Mouse (Mus musculus) spleen, postnatal 36 days (tissue): ENCODE results near the gene Shisa7.
"Not testable (repeated sequence)": the region's sequence is repeated elsewhere in the genome, so short reads cannot be mapped to it uniquely, and the experiment has no call there.

Experiments used
- DNase-seq, 2 experiments: peaks; one replicate each; pipeline ENCODE4 v3.0.0; 2022; ENCODE audit warnings: low spot score in 2 of 2, mixed read lengths in 1 of 2

Gene Shisa7

GRCm38 (mm10) chr7:4844245-4844916 is at the start of gene Shisa7:
TSS of gene Shisa7 (minus strand) at chr7:4844696.
- DNase-seq: no peak

DNA sequence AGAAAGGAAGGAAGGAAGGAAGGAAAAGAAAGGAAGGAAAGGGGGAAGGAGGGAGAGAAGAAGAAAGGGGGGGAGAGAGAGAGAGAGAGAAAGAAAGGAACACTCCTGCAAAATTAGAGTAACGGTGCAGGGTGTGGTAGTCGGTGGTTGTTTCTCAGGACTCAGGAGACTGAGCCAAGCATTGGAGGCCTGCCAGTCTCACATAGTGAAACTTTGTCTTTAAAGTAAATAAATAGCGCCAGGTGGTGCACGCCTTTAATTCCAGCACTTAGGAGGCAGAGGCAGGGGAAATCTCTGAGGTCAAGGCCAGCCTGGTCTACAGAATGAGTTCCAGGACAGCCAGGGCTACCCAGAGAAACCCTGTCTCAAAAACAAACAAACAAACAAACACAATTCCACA is 42.2 kb upstream of the Shisa7 start:
- no peak for DNase-seq

DNA sequence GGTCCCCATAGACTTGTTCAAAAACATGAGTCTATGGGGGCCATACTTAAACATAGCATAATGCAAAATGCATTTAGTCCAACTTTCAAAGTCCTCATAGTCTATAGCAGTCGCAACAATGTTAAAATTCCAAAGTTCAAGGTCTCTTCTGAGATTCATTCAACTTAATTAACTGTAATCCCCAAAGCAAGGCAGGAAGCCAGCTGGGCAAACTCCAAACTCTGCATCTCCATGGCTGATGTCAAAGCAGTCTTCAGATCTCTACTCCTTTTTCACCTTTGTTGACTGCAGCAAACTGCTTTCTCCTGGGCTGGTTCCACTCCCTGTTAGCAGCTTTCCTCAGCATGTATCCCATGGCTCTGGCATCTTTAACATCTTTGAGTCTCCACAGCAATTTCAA is 34.5 kb upstream of the Shisa7 start:
- DNase-seq: not testable (repeated sequence)

- peak; percentile 32 to 36 for DNase-seq
These were observed 33.7 kb upstream of the Shisa7 start for GRCm38 (mm10) chr7:4878186-4878585.

DNA sequence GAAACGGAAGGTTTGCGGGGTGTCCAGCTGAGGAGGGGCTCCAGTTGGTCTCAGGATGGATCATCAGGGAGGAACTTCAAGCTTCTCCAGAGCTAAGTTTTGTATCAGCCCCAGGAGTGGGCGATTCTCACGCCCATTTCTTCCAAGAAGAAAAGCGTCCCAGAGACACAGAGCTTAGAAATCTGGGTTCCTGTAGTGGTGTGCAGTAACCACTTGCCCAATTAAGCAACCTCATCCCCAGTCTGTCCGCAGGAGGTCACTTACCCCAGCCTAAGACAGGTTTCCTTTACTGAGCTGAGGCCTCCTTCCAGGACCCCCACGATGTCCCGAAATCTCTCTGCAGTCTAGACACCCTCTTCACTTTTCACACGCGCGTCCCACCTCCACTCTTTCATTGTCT is 32.7 kb upstream of the Shisa7 start:
- no peak for DNase-seq

- peak; percentile 89 to 91 for DNase-seq
These were observed 32.3 kb upstream of the Shisa7 start, which contains the start of gene Isoc2a for GRCm38 (mm10) chr7:4876753-4877221. TSS of gene Isoc2a (plus strand) at chr7:4877153.

DNA sequence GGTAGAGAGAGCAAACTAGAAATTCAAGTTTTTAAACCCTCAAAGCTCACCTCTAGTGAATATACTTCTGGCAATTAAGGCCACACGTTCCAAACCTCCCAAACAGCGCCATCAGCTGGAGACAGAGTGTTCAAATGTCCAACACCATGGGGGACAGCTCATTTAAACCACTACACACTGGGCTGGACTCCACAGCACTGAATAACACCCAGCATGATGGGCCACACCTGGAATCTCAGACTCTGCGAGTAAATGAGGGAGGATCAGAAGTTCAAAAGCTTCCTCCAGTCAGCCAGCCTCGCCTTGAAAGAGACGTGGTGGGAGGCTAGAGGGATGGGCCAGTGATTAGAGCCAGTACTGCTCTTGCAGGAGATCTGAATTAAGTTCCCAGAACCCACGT is 25.6 kb upstream of the Shisa7 start, which contains the start of gene Isoc2b:
Gene Isoc2b (minus strand): TSS at position 126 of the 400 bp plus-strand sequence.
- DNase-seq: no peak

DNA sequence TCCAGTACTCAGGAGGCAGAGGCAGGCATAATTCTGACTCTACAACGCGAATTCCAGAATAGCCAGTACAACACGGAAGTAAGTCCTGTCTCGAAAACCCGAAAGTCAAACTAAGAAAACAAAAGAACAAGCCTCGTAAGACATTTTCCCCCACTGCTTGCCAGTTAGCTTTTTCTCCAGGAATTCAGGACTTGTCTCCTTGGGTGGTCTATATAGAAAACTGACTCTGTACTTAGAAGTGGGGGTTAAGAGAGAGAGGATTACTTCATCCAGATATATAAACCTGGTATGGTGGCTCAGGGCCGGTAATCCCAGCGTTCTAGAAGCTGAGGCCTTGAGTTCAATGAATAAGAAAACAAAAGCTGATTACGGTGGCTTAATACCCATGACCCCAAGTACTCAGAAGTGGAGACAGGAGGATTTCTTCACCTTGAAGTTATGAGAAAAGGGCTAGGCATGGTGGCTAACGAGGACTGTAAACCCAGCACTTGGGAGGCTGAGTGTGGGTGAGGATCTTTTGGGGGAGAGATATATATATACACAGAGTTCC is 22.2 kb upstream of the Shisa7 start:
- no peak for DNase-seq

- peak; percentile 97 for DNase-seq
These were observed 21.3 kb upstream of the Shisa7 start for GRCm38 (mm10) chr7:4865579-4866493.

- DNase-seq: peak; percentile 32 to 47
These were observed 20.6 kb upstream of the Shisa7 start for GRCm38 (mm10) chr7:4865090-4865489.

- no peak for DNase-seq
These were observed 19.8 kb upstream of the Shisa7 start for GRCm38 (mm10) chr7:4864130-4864845.

- no peak for DNase-seq
These were observed 19.1 kb upstream of the Shisa7 start for GRCm38 (mm10) chr7:4863541-4864080.

GRCm38 (mm10) chr7:4863041-4863440 is 18.5 kb upstream of the Shisa7 start:
- DNase-seq: no peak

DNA sequence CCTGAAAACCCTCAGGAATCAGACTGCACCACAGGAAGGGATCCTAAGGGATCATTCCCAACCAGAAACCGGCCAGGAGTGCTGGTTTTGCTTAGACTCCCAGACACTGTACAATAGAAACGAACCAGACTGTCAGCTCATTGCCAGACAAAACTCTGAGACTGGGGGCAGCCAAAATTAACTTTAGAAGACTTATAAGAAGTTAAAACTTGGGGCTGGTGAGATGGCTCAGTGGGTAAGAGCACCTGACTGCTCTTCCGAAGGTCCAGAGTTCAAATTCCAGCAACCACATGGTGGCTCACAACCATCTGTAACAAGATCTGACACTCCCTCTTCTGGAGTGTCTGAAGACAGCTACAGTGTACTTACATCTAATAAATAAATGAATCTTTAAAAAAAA is 16.4 kb upstream of the Shisa7 start:
- DNase-seq: not testable (repeated sequence)

DNA sequence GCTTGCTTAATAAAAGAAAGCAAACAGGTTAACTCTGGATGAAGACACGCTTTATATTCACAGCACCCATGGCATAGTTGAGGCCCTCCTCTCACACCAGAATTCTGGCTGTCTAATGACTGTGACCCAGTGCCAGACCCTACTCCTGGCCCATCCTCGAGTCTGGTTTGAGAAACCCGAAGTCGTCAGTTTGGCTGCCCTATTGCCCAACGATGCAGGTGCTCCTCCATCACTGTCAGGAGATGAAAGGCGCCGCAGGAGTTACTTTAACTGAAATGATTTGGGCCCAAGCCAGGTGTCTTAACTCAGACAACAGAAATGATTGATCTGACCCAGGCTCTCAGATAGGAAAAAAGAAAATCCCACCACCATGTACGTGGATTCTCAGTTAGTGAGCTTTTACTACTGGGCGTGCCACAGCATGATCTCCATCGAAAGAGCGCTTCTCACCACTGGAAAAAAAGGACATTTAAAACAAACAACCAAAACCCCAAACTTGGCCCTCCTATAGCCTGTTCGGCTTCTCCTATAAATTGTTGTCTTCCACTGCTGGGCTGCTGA is 15.0 kb upstream of the Shisa7 start:
- DNase-seq: no peak

GRCm38 (mm10) chr7:4857321-4857720 is 12.8 kb upstream of the Shisa7 start:
- no peak for DNase-seq

- DNase-seq: no peak
These were observed 12.0 kb upstream of the Shisa7 start for GRCm38 (mm10) chr7:4856508-4856907.

- no peak for DNase-seq
These were observed 9.1 kb upstream of the Shisa7 start for GRCm38 (mm10) chr7:4853613-4854012.

- DNase-seq: no peak
These were observed 6.8 kb upstream of the Shisa7 start for GRCm38 (mm10) chr7:4851315-4851688.

- no peak for DNase-seq
These were observed 6.3 kb upstream of the Shisa7 start for GRCm38 (mm10) chr7:4850621-4851314.
